Mouse (Mus musculus) stomach, embryonic 14.5 days (tissue): ENCODE data around the gene Ifit2. TPM values are rescaled to one million over a fixed set of nuclear protein-coding genes. Genes with fewer than 3 reads are reported as not detected.

Source experiments
- ATAC-seq: fragments of 200-750 bp; cut with Nextera tagmentation; 2 replicates; pipeline ENCODE4 v1.8.0; 2017; ENCODE audit warnings: low read depth, moderate TSS enrichment; ENCODE audit not compliant: insufficient number of reproducible peaks, insufficient read depth, low FRiP score
- H3K27ac ChIP-seq: fragments of 300-500 bp; sonication (generic); 2 replicates; pipeline ENCODE4 v1.5.1; 2014; ENCODE audit warnings: mild to moderate bottlenecking, low read length, moderate library complexity, mixed read lengths
- H3K27me3 ChIP-seq: fragments of 300-500 bp; sonication (generic); 2 replicates; pipeline ENCODE4 v1.6.1; 2014; ENCODE audit warnings: low read length, control low read depth, mixed read lengths; ENCODE audit not compliant: control insufficient read depth, insufficient read depth
- H3K36me3 ChIP-seq: fragments of 300-500 bp; sonication (generic); 2 replicates; pipeline ENCODE4 v1.6.1; 2014; ENCODE audit warnings: mild to moderate bottlenecking, control low read depth, low read length, moderate library complexity, mixed read lengths; ENCODE audit not compliant: control insufficient read depth, insufficient read depth
- H3K4me1 ChIP-seq: fragments of 300-500 bp; sonication (generic); 2 replicates; pipeline ENCODE4 v1.6.1; 2014; ENCODE audit warnings: low read length, control low read depth, mixed read lengths; ENCODE audit not compliant: control insufficient read depth, insufficient read depth
- H3K4me2 ChIP-seq: fragments of 300-500 bp; sonication (generic); replicated peaks from 2 replicates; pipeline ENCODE4 v1.6.1; 2014; ENCODE audit warnings: low read depth, low read length, control low read depth
- H3K4me3 ChIP-seq: fragments of 300-500 bp; sonication (generic); 2 replicates; pipeline ENCODE4 v1.5.1; 2014; ENCODE audit warnings: low read depth, low read length, control low read depth
- H3K9ac ChIP-seq: fragments of 300-500 bp; sonication (generic); replicated peaks from 2 replicates; pipeline ENCODE4 v1.6.1; 2014; ENCODE audit warnings: low read depth, mild to moderate bottlenecking, control low read depth, low read length, moderate library complexity, mixed read lengths
- H3K9me3 ChIP-seq: fragments of 300-500 bp; sonication (generic); 2 replicates; pipeline ENCODE4 v1.6.1; 2016; ENCODE audit warnings: low read depth, low read length, control low read depth; ENCODE audit not compliant: control insufficient read depth
- WGBS: fragments of 180-500 bp; shearing (Covaris S2); extraction: QIAGEN DNeasy Blood & Tissue Kit; methylation state at CpG from one replicate; pipeline ENCODE4 v1.1.7; 2014; 5-methylcytosine and 5-hydroxymethylcytosine counted together
- polyA plus RNA-seq: library from polyadenylated mRNA; unstranded; fragments of >200 nt; fragmentation: Nextera tagmentation; extraction: Ambion mirVana; gene quantifications from 2 replicates; pipeline ENCODE4 v1.2.1, GENCODE M21; 2014

Ifit2 gene
- polyA plus RNA-seq, 1 experiment from 2014 or later: 6.5 TPM

DNA sequence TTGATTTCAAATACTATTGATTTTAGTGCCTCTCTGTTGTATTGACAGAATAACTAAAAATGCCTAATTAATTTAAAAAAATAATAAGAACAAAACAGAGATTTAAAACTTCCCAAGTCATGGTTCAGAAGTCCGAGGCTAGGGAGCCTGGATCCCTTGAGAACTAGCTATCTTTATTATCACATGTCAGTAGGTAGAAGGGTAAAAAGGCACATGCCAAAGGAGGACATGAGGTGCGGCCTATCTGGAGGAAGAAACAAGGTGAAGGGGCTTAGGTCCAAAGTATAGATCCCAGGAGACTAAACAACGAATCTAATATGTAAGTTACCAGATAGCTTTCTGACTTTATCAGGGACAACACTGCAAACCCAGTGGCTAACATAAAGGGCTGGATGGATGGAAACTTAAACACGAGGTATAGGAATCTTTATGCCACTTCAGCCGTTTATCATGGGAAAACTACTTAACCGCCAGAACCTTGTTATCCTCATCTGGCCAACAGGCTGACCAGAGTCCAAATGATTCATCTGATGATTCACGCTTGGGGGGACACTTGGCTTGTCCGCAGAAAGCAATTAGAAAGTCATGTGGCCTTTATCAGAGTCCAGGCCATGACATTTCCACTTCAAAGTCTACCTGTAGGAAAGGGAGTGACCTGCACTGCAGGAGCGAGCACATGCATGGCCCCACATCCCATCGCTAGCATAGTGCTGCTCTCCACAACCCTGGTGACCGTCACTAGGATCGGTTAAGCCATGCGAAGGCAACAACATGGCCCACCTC, 32.5 kb upstream of the Ifit2 start:
- no peaks in the 10 kb centered on the region for H3K9me3 ChIP-seq
- no peak overlapping the region for H3K9ac ChIP-seq
- whole genome bisulfite sequencing: 87% methylated on average over 13 of the region's 13 CpGs
- H3K27me3 ChIP-seq: no peaks in the 10 kb centered on the region
- H3K4me1 ChIP-seq: no peaks in the 10 kb centered on the region
- no peak overlapping the region for H3K27ac ChIP-seq
- no peak overlapping the region for H3K4me2 ChIP-seq
- no peak for ATAC-seq
- H3K4me3 ChIP-seq: no peak overlapping the region
- no peaks in the 10 kb centered on the region; the same call in 1 of the 2 replicates for H3K36me3 ChIP-seq

DNA sequence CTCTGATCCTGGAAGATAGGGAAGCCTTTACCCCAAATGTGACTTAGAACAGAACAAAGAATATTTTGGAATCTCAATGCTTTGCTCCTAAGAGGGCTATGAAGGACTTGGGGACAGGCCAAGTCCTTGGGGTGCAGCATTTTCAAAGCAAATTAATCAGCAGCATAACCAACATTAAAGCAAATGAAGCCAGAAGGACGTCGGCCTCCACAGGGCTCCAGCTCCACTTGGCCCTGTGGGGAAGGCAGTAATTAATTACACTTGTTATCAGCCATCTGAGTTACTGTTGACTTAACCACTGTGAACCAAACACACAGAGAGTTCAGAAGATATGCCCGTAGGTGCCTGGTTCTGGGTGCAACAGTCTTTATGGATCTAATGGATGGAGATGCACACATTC, 31.7 kb upstream of the Ifit2 start:
- H3K36me3 ChIP-seq: no peaks in the 10 kb centered on the region; the same call in 1 of the 2 replicates
- H3K27ac ChIP-seq: no peak overlapping the region
- H3K9me3 ChIP-seq: no peaks in the 10 kb centered on the region
- H3K4me2 ChIP-seq: no peak overlapping the region
- no peak overlapping the region for H3K4me3 ChIP-seq
- no peak for ATAC-seq
- WGBS: 28% methylated on average over 3 of the region's 3 CpGs
- no peaks in the 10 kb centered on the region for H3K4me1 ChIP-seq
- no peak overlapping the region for H3K9ac ChIP-seq
- no peaks in the 10 kb centered on the region for H3K27me3 ChIP-seq

DNA sequence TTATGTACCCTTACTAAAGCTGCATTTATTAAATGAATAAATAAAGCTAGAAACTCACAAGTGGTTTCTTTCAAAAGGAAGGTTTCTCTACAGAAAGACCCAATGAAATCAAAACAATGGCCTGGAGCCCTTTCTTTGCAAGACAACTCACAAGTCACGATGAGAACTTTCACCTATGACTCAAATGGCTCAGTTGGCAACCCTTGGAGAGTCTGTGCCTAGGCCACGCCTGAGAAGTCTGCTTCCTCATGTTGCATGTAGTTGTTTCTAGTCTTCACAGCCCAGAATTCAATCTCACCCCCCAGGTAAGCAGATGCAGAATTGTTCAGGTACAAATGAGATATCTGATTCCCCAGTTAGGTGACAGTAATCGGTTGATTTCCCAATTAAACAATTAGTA, 30.8 kb upstream of the Ifit2 start:
- no peaks in the 10 kb centered on the region for H3K27me3 ChIP-seq
- no peak overlapping the region for H3K4me2 ChIP-seq
- H3K36me3 ChIP-seq: no peaks in the 10 kb centered on the region; the same call in 1 of the 2 replicates
- H3K27ac ChIP-seq: no peak overlapping the region
- H3K4me1 ChIP-seq: no peaks in the 10 kb centered on the region; the same call in 1 of the 2 replicates
- no peak for ATAC-seq
- H3K4me3 ChIP-seq: no peak overlapping the region
- H3K9ac ChIP-seq: no peak overlapping the region
- no peaks in the 10 kb centered on the region for H3K9me3 ChIP-seq
- WGBS: 85% methylated on average over 3 of the region's 3 CpGs

DNA sequence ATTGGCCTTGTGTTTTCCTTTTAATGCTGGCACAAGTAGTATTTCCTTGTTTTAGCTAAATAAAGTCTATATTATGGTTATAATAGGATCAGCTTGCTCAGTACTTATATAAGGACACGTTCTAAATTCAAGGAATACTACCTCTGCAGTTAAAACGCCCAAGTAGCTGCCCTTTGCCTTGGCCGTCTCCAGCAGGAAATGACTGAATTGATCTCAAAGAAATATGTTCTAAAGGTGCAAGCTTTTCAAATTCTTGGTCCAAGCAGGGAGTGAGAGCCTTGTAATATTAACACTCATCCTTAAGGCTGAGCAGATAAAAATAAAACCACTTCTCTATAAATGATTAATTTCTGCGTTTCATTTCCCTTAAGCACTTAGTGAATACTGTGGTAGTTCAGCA, 30.4 kb upstream of the Ifit2 start:
- no peak for ATAC-seq
- Histone ChIP-seq H3K9ac (no peak overlapping the region), H3K4me3 (no peak overlapping the region), H3K9me3 (no peaks in the 10 kb centered on the region), H3K4me1 (no peaks in the 10 kb centered on the region; the same call in 1 of the 2 replicates), H3K27me3 (no peaks in the 10 kb centered on the region), H3K4me2 (no peak overlapping the region), H3K36me3 (no peaks in the 10 kb centered on the region; the same call in 1 of the 2 replicates), H3K27ac (no peak overlapping the region)
- 73% methylated on average over 4 of the region's 4 CpGs for WGBS

DNA sequence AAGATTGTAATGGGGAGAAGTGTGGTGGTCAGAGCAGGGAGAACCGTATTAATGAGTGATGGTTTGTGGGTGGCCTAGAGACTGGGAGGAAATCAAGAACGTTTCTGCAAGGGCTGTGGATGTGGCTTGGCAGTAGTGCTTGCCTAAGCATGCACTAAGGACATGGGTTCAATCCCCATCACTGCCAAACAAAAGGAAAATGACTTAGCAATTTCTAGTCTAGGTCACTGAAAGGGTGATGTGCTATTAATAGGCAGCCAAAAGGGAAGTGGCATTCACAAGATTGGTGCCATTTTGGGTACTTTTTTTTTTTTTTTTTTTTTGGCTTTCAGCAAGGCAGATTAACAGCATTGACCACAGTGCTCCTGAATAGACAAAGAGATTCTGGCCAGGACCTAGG, 29.1 kb upstream of the Ifit2 start:
- Histone ChIP-seq H3K4me3 (no peak overlapping the region), H3K4me2 (no peak overlapping the region), H3K9me3 (no peaks in the 10 kb centered on the region), H3K9ac (no peak overlapping the region), H3K4me1 (peaks cover under 1% of the 10 kb centered on the region; the same call in 1 of the 2 replicates), H3K36me3 (no peaks in the 10 kb centered on the region; the same call in 1 of the 2 replicates), H3K27me3 (no peaks in the 10 kb centered on the region), H3K27ac (no peak overlapping the region)
- WGBS: 52% methylated on average over 2 of the region's 2 CpGs
- ATAC-seq: no peak

DNA sequence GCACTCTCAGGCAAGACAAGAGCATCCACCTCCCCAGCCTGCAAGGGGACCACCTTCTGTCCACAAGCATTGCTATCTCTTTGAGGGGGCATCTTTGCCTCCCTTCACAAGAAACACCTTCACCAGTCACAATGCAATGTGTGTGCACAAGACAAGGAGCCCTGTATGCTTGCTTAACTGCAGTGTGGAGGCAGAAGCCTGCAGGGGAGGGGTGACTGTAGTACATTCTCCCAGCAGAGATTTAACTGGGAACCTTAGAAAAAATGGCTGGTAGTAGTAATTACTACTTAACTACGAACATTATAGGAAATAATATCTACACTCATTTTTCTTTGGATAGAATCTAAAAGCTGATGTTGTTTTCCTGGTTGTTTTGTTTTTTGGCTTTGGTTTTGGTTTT, 28.5 kb upstream of the Ifit2 start:
- H3K27me3 ChIP-seq: no peaks in the 10 kb centered on the region
- no peak overlapping the region for H3K4me3 ChIP-seq
- WGBS: 83% methylated on average over 1 of the region's 1 CpGs
- no peak overlapping the region for H3K9ac ChIP-seq
- no peak overlapping the region for H3K4me2 ChIP-seq
- no peaks in the 10 kb centered on the region for H3K9me3 ChIP-seq
- ATAC-seq: no peak
- H3K36me3 ChIP-seq: no peaks in the 10 kb centered on the region; the same call in 1 of the 2 replicates
- H3K4me1 ChIP-seq: peaks cover 2% of the 10 kb centered on the region; the same call in 1 of the 2 replicates
- no peak overlapping the region for H3K27ac ChIP-seq

DNA sequence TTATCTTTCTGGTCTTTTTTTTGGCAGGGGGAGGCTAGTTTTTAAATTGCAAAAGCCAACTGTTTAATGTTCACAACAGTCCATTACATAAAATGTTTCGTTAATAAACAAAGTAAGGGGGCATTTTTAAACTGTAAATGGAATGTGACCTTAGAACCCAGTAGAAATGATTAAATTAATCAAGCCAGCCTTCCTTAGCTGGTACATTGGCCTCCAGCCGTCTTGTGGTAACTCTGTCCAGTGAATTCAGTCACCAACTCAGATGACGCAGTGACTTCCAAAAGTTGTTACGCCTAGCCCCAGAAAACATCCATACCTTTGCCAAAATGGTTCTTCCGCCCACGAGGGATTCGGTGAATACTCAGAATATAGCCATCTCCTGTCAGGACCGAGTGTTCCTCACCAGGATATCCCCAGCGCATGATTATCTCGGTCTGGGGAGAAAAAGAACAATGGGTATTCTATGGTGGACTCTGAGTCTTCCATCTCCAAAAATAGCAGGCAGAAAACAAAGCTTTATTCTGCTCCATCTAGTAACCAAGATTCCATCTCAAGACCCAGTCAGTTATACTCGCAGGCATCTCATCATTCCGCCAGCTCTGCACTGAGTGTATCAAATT, 27.3 kb upstream of the Ifit2 start:
- H3K27me3 ChIP-seq: no peaks in the 10 kb centered on the region
- no peak overlapping the region for H3K4me2 ChIP-seq
- WGBS: 75% methylated on average over 12 of the region's 12 CpGs
- H3K4me3 ChIP-seq: no peak overlapping the region
- H3K4me1 ChIP-seq: peaks cover 2% of the 10 kb centered on the region; the same call in 1 of the 2 replicates
- no peak overlapping the region for H3K27ac ChIP-seq
- H3K36me3 ChIP-seq: no peaks in the 10 kb centered on the region; the same call in 1 of the 2 replicates
- H3K9me3 ChIP-seq: no peaks in the 10 kb centered on the region
- H3K9ac ChIP-seq: no peak overlapping the region
- no peak for ATAC-seq

DNA sequence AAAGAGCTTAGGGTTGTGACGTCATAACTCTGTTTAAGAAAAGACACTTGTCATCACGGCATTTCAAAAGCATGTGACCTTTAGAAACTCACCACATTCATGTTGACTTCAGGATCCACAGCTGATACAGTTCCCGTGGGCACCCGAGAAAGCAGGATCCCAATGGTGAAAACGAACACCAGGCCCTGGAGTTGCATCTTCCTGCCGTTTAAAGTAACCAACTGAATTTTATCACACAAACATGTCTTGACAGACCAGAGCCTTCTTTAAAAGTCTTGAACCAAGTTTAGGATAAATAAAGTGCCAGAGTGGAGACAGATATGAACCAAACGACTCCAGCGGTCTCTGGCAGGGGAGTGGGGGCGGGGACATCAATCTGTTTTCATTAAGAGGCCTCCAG, 25.8 kb upstream of the Ifit2 start:
- no peak for ATAC-seq
- H3K36me3 ChIP-seq: no peaks in the 10 kb centered on the region
- no peak overlapping the region for H3K4me3 ChIP-seq
- H3K27ac ChIP-seq: no peak overlapping the region
- H3K4me1 ChIP-seq: peaks cover 2% of the 10 kb centered on the region; the same call in 1 of the 2 replicates
- H3K27me3 ChIP-seq: no peaks in the 10 kb centered on the region
- 20% methylated on average over 9 of the region's 9 CpGs for WGBS
- no peak overlapping the region for H3K9ac ChIP-seq
- H3K9me3 ChIP-seq: no peaks in the 10 kb centered on the region
- no peak overlapping the region for H3K4me2 ChIP-seq
